Mouse (Mus musculus) heart, adult 2 months (tissue): ENCODE measurements around the gene 4930402H24Rik. TPM values are rescaled to one million over a fixed set of nuclear protein-coding genes. Genes with fewer than 3 reads are reported as not detected.

ENCODE experiments used
- DNase-seq, 2 experiments: peaks; one replicate each; pipeline ENCODE4 v3.0.0; 2021
- H3K27ac ChIP-seq: fragments of 200-600 bp; 2 replicates; pipeline ENCODE4 v1.8.1; 2022
- H3K27me3 ChIP-seq: fragments of 200-500 bp; 2 replicates; pipeline ENCODE4 v1.6.1; 2012; ENCODE audit warnings: mild to moderate bottlenecking, low read length, inconsistent platforms, mixed read lengths; ENCODE audit not compliant: control insufficient read depth, insufficient read depth
- H3K36me3 ChIP-seq: fragments of 200-500 bp; 2 replicates; pipeline ENCODE4 v1.6.1; 2012; ENCODE audit warnings: low read length, inconsistent platforms; ENCODE audit not compliant: control insufficient read depth, insufficient read depth
- H3K4me1 ChIP-seq: fragments of 200-500 bp; 2 replicates; pipeline ENCODE4 v1.6.1; 2011; ENCODE audit warnings: low read length; ENCODE audit not compliant: control insufficient read depth, insufficient read depth
- H3K4me3 ChIP-seq: fragments of 200-600 bp; 2 replicates; pipeline ENCODE4 v1.8.1; 2022
- H3K79me2 ChIP-seq: fragments of 200-500 bp; replicated peaks from 2 replicates; pipeline ENCODE4 v1.6.1; 2012; ENCODE audit warnings: mild to moderate bottlenecking, inconsistent platforms, low read length, moderate library complexity, mixed read lengths; ENCODE audit not compliant: control insufficient read depth, insufficient read depth
- H3K9ac ChIP-seq: fragments of 200-500 bp; 2 replicates; pipeline ENCODE4 v1.6.1; 2012; ENCODE audit warnings: low read depth, mild to moderate bottlenecking, control low read depth, inconsistent platforms, low read length, mixed read lengths
- CTCF ChIP-seq: fragments of 200-600 bp; IDR thresholded peaks from 2 replicates; pipeline ENCODE4 v1.8.1; 2022; ENCODE audit warnings: antibody characterized with exemption, mild to moderate bottlenecking, moderate library complexity
- EP300 ChIP-seq: fragments of 200-500 bp; IDR thresholded peaks from 2 replicates; pipeline ENCODE4 v1.6.1; 2011; ENCODE audit warnings: low read depth, low read length, control low read depth; ENCODE audit not compliant: insufficient read depth
- POLR2A ChIP-seq: fragments of 200-500 bp; IDR thresholded peaks from 2 replicates; pipeline ENCODE4 v1.6.1; 2011; ENCODE audit warnings: mild to moderate bottlenecking, low read depth, low read length, control low read depth; ENCODE audit not compliant: insufficient read depth
- WGBS: fragments of 180-500 bp; shearing (Covaris S2); methylation state at CpG from one replicate; pipeline ENCODE4 v1.1.7; 2018; 5-methylcytosine and 5-hydroxymethylcytosine counted together
- intact Hi-C: fragments of 180-260 bp; cut with DNase I; formaldehyde crosslinking; loops from one replicate; pipeline ENCODE4 v1.15.1; 2025
- polyA plus RNA-seq: library from polyadenylated mRNA; depleted of rRNA; stranded (reverse); fragments of >200 nt; gene quantifications from 2 replicates; pipeline ENCODE4 v1.2.3, GENCODE M21; 2012
- total RNA-seq, 2 experiments: library from RNA; stranded (reverse); gene quantifications; 2 replicates each; pipeline ENCODE4 v1.2.3; 2021

Gene 4930402H24Rik
- total and polyA plus RNA-seq, 3 experiments = 34.2 to 52.3 (median 50.7) TPM

- Histone ChIP-seq H3K36me3 (peaks cover 4% of the 10 kb centered on the region; the same call in 1 of the 2 replicates), H3K27ac (no peak overlapping the region), H3K27me3 (no peaks in the 10 kb centered on the region), H3K79me2 (no peaks in the 10 kb centered on the region; the same call in 1 of the 2 replicates), H3K4me3 (no peak overlapping the region), H3K4me1 (no peaks in the 10 kb centered on the region), H3K9ac (no peak overlapping the region)
- TF ChIP-seq POLR2A (no peak), EP300 (no peak), CTCF (no peak)
- intact Hi-C loops = no loop called here
- DNase-seq = no peak
- 95% methylated on average over 8 of the region's 8 CpGs for WGBS
These were observed 110.5 kb downstream of the 4930402H24Rik start for GRCm38 (mm10) chr2:130795731-130796130.

DNA sequence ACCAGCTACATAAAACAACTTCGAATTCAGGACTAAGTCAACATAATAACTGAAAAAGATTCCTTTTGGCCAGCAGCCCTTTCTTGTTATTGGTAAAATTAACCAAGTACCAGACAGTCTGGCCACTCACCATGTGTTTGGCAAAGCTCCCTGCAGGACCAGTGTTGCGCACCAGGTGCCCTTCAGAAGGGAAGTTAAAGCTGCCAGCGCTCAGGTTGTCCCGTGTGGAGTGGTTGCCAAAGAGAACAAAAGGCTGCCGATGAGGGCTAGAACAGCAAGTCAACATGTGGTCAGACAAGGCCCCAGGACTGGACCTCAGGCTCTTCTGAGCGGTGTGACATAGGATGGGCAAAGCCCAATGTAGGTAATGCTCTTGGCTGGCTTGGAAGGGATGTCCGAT lies 114.5 kb downstream of the 4930402H24Rik start:
- intact Hi-C loops = no loop called here
- Histone ChIP-seq H3K4me3 (no peak overlapping the region), H3K79me2 (no peaks in the 10 kb centered on the region; the same call in 1 of the 2 replicates), H3K36me3 (peaks cover 4% of the 10 kb centered on the region; the same call in 1 of the 2 replicates), H3K27me3 (no peaks in the 10 kb centered on the region), H3K27ac (no peak overlapping the region), H3K4me1 (no peaks in the 10 kb centered on the region), H3K9ac (no peak overlapping the region)
- 84% methylated on average over 7 of the region's 7 CpGs for WGBS
- peak in 1 of 2 experiments; percentile 6 for DNase-seq
- TF ChIP-seq CTCF (no peak), EP300 (no peak), POLR2A (no peak)

- TF ChIP-seq CTCF = no peak
- TF ChIP-seq POLR2A = no peak
- no peak for TF ChIP-seq EP300
- Histone ChIP-seq H3K4me3 (no peak overlapping the region), H3K4me1 (no peaks in the 10 kb centered on the region), H3K79me2 (no peaks in the 10 kb centered on the region; the same call in 1 of the 2 replicates), H3K27me3 (no peaks in the 10 kb centered on the region), H3K9ac (no peak overlapping the region), H3K36me3 (peaks cover 4% of the 10 kb centered on the region; the same call in 1 of the 2 replicates), H3K27ac (no peak overlapping the region)
- intact Hi-C loops = no loop called here
- 90% methylated on average over 6 of the region's 6 CpGs for WGBS
- no peak for DNase-seq
These were observed 116.6 kb downstream of the 4930402H24Rik start for GRCm38 (mm10) chr2:130789642-130790041.

- TF ChIP-seq POLR2A (no peak), CTCF (no peak), EP300 (no peak)
- Histone ChIP-seq H3K4me3 (no peak overlapping the region), H3K27me3 (no peaks in the 10 kb centered on the region), H3K27ac (no peak overlapping the region), H3K9ac (no peak overlapping the region), H3K4me1 (no peaks in the 10 kb centered on the region), H3K79me2 (no peaks in the 10 kb centered on the region; the same call in 1 of the 2 replicates), H3K36me3 (peaks cover 4% of the 10 kb centered on the region; the same call in 1 of the 2 replicates)
- intact Hi-C loops = no loop called here
- DNase-seq = no peak
- 81% methylated on average over 8 of the region's 8 CpGs for WGBS
These were observed 117.2 kb downstream of the 4930402H24Rik start for GRCm38 (mm10) chr2:130789039-130789438.

DNA sequence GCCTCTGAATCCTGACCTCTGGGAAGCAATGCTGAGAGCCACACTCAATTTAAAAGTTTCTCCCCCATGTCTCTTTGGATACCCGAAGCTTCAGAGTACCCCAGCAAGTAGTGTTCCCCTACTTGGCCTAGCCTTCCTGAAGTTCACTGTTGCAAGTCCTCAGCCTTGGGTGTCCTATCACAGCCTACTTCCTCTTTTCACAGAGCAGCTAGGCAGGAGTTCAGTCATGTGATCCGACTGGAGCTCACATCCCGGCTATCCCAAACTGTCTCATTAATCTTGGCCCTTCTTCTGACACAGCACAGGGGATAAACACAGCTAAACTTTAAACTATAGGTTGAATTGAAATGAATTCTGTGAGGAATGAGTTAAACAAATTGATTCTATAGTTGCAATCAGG lies 121.3 kb downstream of the 4930402H24Rik start:
- Histone ChIP-seq H3K4me3 (no peak overlapping the region), H3K27ac (no peak overlapping the region), H3K36me3 (no peaks in the 10 kb centered on the region; the same call in none of the 2 replicates), H3K9ac (no peak overlapping the region), H3K79me2 (no peaks in the 10 kb centered on the region), H3K4me1 (no peaks in the 10 kb centered on the region), H3K27me3 (no peaks in the 10 kb centered on the region)
- intact Hi-C loops = no loop called here
- no peak for DNase-seq
- WGBS = 64% methylated on average over 3 of the region's 3 CpGs
- TF ChIP-seq CTCF (no peak), POLR2A (no peak), EP300 (no peak)

DNA sequence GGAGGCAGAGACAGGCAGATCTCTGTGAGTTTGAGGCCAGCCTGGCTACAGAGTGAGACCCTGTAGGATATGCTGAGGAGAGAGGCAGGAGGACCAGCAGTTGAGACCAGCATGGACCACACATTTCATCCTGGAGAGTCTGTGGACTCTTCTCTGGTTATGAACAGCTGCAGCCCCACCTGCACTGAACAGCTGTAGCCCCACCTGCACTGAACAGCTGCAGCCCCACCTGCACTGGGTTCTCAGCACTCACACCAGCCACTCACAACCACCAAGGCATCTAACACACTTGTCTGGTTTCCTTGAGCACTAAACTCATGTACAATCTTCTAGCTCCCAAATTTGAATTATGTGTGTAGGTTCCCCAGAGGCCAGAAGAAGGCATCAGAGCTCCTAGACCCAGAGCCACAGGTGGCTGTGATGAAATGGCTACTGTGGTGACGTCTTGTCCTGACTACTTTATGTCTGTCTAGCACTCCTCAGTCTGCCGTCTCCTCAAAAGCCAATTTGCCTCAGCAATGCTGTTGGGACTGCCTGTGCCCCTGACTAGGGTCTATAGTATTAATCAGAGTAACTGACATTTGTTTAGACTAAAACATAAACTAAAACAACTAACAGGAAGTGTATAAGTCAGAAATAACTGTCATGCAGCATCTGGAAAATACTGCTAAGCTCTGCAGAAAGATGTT lies 125.4 kb downstream of the 4930402H24Rik start:
- no peak overlapping the region for H3K9ac ChIP-seq
- H3K27me3 ChIP-seq = no peaks in the 10 kb centered on the region
- peaks cover 2% of the 10 kb centered on the region for H3K36me3 ChIP-seq
- no peak overlapping the region for H3K4me3 ChIP-seq
- no peaks in the 10 kb centered on the region for H3K4me1 ChIP-seq
- H3K27ac ChIP-seq = no peak overlapping the region
- WGBS = 85% methylated on average over 2 of the region's 2 CpGs
- intact Hi-C loops = no loop called here
- no peak for TF ChIP-seq EP300
- no peak for TF ChIP-seq POLR2A
- no peak for TF ChIP-seq CTCF
- H3K79me2 ChIP-seq = no peaks in the 10 kb centered on the region
- DNase-seq = no peak
